Mouse (Mus musculus) spleen, adult 2 months (tissue): ENCODE measurements at regions not wholly inside any gene's neighbourhood (a gene's known extent, or its start where the extent isn't known, plus 50 kb on each side); places are given as distances from the start of the nearest gene placed in this dataset.

ENCODE experiments used
- DNase-seq, 2 experiments: peaks; one replicate each; pipeline versions ENCODE4 v3.0.0 to v3.0.0-alpha.2; 2012 to 2021; ENCODE audit warnings: low spot score in 2 of 2, low read depth in 1 of 2
- H3K27ac ChIP-seq: fragments of 200-500 bp; 2 replicates; pipeline ENCODE4 v1.5.1; 2012; ENCODE audit warnings: low read length, inconsistent platforms; ENCODE audit not compliant: insufficient read depth
- H3K27me3 ChIP-seq: fragments of 200-500 bp; 2 replicates; pipeline ENCODE4 v1.6.1; 2012; ENCODE audit warnings: mild to moderate bottlenecking, moderate library complexity, low read length, inconsistent platforms; ENCODE audit not compliant: control insufficient read depth, insufficient read depth
- H3K36me3 ChIP-seq: fragments of 200-500 bp; 2 replicates; pipeline ENCODE4 v1.6.1; 2012; ENCODE audit warnings: mild to moderate bottlenecking, low read length, inconsistent platforms; ENCODE audit not compliant: control insufficient read depth, insufficient read depth
- H3K4me1 ChIP-seq: fragments of 200-500 bp; 2 replicates; pipeline ENCODE4 v1.6.1; 2011; ENCODE audit warnings: inconsistent platforms; ENCODE audit not compliant: control insufficient read depth, insufficient read depth, insufficient read length
- H3K4me3 ChIP-seq: fragments of 200-500 bp; 2 replicates; pipeline ENCODE4 v1.5.1; 2011; ENCODE audit warnings: mild to moderate bottlenecking, inconsistent platforms; ENCODE audit not compliant: insufficient read depth, insufficient read length; ENCODE audit errors: extremely low read depth
- CTCF ChIP-seq: fragments of 200-500 bp; IDR thresholded peaks from 2 replicates; pipeline ENCODE4 v1.5.1; 2011; ENCODE audit warnings: mild to moderate bottlenecking, inconsistent platforms; ENCODE audit not compliant: insufficient read depth, insufficient read length, insufficient replicate concordance; ENCODE audit errors: extremely low read depth
- POLR2A ChIP-seq: fragments of 200-500 bp; IDR thresholded peaks from 2 replicates; pipeline ENCODE4 v1.6.1; 2011; ENCODE audit warnings: low read depth, low read length, inconsistent platforms
- WGBS: fragments of 180-500 bp; shearing (Covaris S2); methylation state at CpG from one replicate; pipeline ENCODE4 v1.1.7; 2018; 5-methylcytosine and 5-hydroxymethylcytosine counted together

DNA sequence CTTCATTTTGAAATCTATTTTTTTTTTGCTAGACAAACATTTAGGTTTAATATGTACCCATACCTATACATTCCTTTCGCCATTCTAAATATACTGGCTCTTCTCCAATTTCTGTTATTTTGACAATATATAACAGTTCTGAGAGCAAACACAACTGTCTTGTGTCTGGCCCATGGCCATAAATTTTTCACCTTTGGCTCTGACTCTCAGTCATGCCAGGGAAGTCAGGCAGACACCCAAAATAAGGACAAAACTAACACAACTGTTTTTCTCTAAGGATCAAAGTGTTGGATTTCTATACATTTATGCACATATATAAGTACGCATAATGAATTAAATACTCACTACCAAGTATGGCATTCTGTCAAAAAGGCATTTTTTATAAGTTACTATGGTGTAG, 331.3 kb downstream of the Gja1 start:
- no peaks in the 10 kb centered on the region for H3K36me3 ChIP-seq
- no peaks in the 10 kb centered on the region for H3K4me1 ChIP-seq
- H3K4me3 ChIP-seq = no peak overlapping the region
- WGBS = 95% methylated on average over 2 of the region's 2 CpGs
- no peaks in the 10 kb centered on the region for H3K27me3 ChIP-seq
- H3K27ac ChIP-seq = no peak overlapping the region
- DNase-seq = no peak
- no peak for TF ChIP-seq CTCF
- no peak for TF ChIP-seq POLR2A

GRCm38 (mm10) chr10:56708886-56709285, 331.8 kb downstream of the Gja1 start:
- 88% methylated on average over 1 of the region's 1 CpGs for WGBS
- no peak overlapping the region for H3K4me3 ChIP-seq
- no peaks in the 10 kb centered on the region for H3K4me1 ChIP-seq
- no peak overlapping the region for H3K27ac ChIP-seq
- TF ChIP-seq POLR2A = no peak
- no peak for TF ChIP-seq CTCF
- no peaks in the 10 kb centered on the region for H3K27me3 ChIP-seq
- no peaks in the 10 kb centered on the region for H3K36me3 ChIP-seq
- DNase-seq = no peak

- DNase-seq = no peak
- no peaks in the 10 kb centered on the region for H3K36me3 ChIP-seq
- 57% methylated on average over 7 of the region's 7 CpGs for WGBS
- no peak overlapping the region for H3K27ac ChIP-seq
- TF ChIP-seq CTCF (no peak), POLR2A (no peak)
- no peak overlapping the region for H3K4me3 ChIP-seq
- no peaks in the 10 kb centered on the region for H3K27me3 ChIP-seq
- no peaks in the 10 kb centered on the region for H3K4me1 ChIP-seq
Observed at GRCm38 (mm10) chr10:56712611-56713105, 335.5 kb downstream of the Gja1 start.

- Histone ChIP-seq H3K27ac (no peak overlapping the region), H3K27me3 (no peaks in the 10 kb centered on the region), H3K4me1 (no peaks in the 10 kb centered on the region), H3K36me3 (no peaks in the 10 kb centered on the region), H3K4me3 (no peak overlapping the region)
- TF ChIP-seq POLR2A (no peak), CTCF (no peak)
- no peak for DNase-seq
Observed at GRCm38 (mm10) chr10:56737073-56737472, 359.9 kb downstream of the Gja1 start.

DNA sequence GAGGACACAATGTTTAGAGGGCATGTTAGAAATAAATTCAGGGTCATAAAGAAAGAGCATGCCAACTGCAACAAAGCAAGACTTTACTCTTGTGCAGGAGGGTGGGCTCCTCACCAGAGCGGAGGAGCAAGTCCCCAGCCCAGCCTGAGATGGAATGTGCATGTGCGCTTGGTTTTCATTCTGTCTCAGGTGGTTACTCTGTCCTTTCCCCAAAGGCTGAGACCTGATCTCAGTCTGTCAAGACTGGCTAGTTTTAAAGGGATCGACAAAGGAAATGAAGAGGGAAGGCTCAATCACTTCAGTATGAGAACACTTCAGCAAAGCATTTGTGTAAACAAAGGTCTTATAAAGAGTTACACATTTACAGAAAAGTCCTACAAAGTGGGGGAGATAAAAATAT, 362.5 kb downstream of the Gja1 start:
- Histone ChIP-seq H3K27me3 (no peaks in the 10 kb centered on the region), H3K4me1 (no peaks in the 10 kb centered on the region), H3K27ac (no peak overlapping the region), H3K36me3 (no peaks in the 10 kb centered on the region), H3K4me3 (no peak overlapping the region)
- no peak for TF ChIP-seq CTCF
- TF ChIP-seq POLR2A = no peak
- WGBS = 93% methylated on average over 3 of the region's 3 CpGs
- DNase-seq = no peak

DNA sequence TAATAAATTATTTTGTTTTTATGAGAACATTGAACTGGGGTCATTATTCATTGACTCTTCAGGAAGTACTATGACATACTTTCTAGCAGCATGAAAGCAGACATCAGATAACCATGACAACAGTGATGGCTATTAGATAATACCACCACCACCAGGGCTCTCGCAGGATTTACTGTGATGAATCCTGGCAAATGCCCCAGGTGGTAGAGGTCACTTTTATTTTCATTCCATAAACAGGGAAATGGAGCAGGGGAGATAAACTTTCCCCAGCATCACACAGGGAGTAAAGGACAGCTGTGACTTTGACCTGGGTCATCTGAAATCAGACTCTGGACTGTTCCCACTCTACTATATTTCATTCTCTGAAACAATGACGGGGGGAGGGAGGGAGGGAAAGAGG, 375.0 kb downstream of the Gja1 start:
- no peak overlapping the region for H3K27ac ChIP-seq
- TF ChIP-seq POLR2A (no peak), CTCF (no peak)
- DNase-seq = no peak
- H3K4me1 ChIP-seq = no peaks in the 10 kb centered on the region
- H3K27me3 ChIP-seq = no peaks in the 10 kb centered on the region
- H3K4me3 ChIP-seq = no peak overlapping the region
- 78% methylated on average over 2 of the region's 2 CpGs for WGBS
- no peaks in the 10 kb centered on the region for H3K36me3 ChIP-seq

DNA sequence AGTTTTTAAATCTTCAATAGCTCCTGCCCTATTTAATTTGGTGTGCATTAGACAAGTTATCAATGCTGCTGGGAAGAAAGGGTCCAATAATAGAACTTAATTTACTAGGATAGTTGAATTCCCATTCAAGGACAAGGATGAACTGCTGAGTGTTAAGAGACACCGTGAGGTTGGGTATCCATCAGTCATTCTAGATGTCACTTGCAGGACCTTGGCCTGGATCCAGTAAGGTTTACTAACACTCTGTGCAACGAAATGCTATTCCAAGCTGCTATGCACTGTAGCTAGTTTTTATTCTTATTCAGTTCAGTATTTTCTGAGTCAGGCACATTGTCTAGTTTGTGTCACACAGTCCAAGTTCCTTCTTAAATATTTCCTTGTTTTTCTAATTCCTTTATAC, 376.4 kb downstream of the Gja1 start:
- no peak for TF ChIP-seq CTCF
- TF ChIP-seq POLR2A = no peak
- Histone ChIP-seq H3K4me1 (no peaks in the 10 kb centered on the region), H3K27me3 (no peaks in the 10 kb centered on the region), H3K4me3 (no peak overlapping the region), H3K36me3 (no peaks in the 10 kb centered on the region), H3K27ac (no peak overlapping the region)
- 74% methylated on average over 2 of the region's 2 CpGs for WGBS
- DNase-seq = no peak
